Mouse (Mus musculus) left cerebral cortex, adult 11 months (tissue): ENCODE results near the gene Ift52.

Source experiments
- DNase-seq: peaks from one replicate; pipeline ENCODE4 v3.0.0; 2022; ENCODE audit warnings: low spot score

Ift52 gene

DNA sequence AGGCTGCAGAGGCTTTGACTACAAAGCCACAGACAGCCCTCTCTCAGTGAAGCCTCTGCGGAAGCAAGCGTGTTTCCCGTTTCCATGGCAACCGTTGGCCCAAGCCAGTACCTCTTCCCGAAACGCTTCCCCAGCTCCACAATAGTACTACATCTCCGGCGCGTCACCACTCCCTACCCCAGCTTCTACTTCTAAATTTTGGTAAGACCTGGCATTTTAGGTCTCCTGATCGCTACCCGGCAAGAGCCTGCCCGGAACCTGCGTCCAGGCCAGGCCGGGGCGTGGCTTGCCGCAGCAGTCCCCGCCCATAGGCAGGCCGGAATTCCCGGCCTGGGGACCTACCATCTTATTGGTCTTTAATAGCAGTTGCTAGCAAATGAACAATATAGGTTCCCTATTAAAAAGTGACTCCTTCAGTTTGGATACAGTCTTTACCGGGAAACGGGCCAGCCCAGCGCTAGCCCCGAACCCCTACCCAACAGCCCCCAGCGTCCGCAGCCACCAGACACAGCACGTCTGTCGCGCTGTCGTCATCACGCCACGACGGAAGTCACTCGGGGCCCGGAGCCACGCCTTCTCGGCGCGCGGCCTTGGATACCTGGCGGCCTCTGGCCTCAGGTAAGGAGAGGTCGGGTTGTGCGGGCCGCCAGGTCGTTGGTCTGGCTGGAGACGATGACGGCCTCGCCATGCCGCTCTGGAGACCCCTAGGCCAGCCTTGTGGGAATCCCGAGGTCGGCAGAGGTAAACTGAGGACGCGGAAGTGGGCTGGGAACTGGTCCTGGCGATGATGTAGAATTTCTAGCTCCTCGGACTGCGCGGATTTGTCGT lies at the start of gene Ift52:
Gene Ift52 (plus strand): TSS at position 439 of the 828 bp plus-strand sequence.
- peak; percentile 86 for DNase-seq

DNA sequence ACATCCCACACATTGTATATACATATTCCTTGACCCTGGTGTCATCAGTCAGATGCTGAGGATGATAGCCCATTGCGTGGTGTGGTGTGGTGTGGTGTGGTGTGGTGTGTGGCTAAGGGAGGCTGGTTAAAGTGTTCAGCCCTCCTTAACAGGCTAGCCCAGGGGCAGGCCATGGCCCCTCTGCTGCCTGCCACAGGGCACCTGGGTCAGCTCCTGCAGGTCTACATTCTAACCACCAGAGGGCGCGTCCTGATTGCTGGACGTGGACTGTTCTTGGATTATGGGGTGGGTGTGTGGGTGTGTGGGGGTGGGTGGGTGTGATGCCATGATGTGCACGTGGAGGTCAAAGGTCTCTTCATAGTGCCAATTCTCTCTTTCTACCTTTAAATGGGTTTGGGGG lies 48.8 kb upstream of the Ift52 start:
- no peak for DNase-seq

DNA sequence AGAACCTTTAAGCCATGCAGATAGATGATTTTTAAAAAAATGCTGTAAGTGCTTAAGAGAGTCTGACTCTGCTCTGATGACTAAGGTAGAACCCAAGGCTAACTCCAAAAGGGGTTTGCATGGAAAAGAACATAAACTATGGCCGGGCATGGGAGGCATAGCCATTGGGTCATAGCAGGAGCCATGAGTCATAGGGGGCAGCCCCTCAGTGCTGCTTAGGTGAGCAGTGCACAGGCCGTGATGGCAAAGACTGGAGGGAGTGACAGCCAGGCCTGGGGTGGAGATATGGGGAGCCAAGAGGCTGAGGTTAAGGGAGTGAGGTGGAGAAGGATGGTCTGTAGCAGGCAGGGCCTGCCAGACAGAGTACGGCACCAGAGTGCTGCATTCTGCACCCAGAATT lies 48.1 kb upstream of the Ift52 start:
- DNase-seq = no peak

DNA sequence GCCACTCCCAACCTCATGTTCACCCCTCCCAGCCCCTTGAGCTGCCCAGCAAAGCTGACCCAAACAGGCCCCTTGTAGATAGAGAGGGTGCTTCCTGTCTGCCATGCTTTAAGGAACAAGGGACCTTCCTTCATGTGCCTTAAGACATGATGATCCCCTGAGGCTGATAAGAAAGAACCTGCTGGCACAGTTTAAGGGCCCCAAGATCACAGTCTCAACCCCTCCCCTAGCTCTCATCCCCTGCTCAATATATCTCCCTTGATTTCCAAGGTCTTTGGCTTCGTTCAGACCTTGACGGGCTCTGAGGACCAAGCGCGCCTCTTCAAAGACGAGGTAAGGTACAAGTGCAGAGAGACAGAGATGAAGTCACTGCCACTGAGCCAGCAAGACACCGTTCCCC lies 46.3 kb upstream of the Ift52 start:
- DNase-seq = no peak

DNA sequence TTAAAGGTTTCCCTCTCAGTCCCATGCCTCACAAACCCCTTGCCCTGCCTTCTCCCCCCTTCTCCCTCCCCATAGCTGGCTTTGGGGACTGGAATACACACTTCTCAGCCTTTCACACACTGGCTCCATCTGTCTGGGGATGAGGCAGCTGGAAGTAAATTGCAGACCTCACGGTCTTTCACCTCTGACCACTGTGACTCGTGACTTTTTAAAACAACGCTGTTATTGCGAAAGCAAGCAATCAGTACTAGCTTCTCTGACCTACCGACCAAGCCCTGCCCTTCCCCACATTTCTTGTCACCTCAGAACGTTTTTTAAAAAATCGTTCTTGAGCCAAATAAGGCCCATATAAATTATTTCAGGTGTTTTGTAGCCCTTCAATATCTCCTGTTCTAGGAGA lies 44.4 kb upstream of the Ift52 start:
- no peak for DNase-seq

DNA sequence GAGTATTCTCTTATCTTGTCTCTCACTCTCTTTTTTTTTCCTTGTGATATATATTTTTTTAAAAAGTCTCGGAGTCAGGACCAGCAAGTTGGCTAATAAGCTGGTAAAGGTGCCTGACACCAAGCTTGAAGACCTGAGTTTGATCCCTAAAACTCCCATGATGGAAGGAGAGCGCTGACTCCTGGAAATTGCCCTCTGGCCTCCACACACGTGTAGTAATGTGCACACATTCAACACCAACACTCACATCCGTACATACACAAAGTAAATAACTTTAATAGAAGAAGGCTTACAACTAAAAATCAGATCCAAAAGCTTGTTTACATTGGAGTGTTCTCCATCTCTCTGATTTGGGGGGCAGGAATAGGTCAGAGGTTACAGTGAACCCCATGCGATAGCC lies 43.9 kb upstream of the Ift52 start:
- no peak for DNase-seq

DNA sequence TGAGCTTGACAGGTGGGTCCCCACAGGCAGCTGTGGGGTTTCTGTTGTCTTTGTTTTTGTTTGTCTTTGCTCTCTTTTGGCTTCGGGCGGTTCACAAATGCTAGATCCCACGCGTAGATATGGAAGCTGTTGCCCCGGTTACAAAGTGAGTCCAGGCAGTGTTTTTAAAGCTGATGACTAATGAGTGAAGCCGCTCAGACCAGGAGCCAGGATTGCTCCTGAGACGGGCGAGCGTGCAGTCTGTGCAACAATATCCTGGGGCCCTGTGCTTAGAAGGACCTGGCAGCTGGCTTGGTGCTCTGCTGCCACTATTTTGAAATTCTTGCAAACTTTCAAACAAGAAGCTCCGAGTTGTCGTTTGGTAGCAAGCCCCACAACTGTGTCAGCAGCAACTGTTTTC lies 43.5 kb upstream of the Ift52 start:
- DNase-seq = no peak

DNA sequence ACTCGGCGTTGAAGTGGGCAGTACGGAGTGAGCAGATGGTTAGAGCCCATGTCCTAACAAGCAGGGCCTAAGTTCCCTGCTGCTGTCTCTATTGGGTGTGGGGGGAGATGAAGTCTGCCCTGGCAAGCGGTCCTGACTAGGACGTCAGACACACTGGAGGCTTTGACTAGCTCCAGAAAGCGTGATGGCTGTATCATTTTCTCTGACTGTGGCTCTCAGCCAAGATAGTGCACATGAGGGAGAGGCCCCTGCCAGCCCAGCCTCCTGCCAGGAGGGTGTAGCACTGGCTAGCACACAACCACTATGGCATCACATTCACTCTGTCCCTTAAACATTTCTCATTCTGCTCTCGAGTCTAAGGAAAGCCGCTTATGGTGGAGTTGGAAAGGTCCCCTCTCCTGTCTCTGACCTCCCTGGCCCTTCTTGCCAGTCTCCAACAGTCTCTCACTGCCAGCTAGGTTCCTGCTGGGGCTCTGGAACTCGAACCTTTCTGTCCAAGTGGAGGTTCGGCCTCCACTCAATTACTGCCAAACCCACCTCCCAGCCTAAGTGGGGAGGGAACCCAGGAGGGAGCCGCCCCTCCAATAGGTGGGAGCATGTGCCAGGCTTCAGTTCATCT lies 41.9 kb upstream of the Ift52 start:
- no peak for DNase-seq

DNA sequence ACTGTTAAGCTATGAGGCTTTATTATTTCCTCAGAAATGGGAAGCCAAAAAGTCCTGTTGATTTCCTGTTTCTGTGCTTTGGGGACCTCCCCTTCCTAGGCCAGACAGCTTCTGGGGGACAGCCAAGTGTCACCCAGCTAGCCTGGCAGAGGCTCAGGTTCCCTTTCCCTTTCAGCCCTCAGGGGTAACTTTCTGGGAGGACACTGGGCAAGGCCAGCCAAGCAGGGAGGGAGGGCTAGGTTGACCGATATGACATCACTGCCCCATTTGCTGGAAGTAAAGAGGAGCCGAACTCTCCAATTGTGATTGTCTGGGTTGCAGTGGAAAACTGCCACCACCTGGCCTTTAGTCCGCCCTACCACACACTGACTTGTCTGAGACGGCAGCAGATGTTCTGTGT lies 41.2 kb upstream of the Ift52 start:
- no peak for DNase-seq

DNA sequence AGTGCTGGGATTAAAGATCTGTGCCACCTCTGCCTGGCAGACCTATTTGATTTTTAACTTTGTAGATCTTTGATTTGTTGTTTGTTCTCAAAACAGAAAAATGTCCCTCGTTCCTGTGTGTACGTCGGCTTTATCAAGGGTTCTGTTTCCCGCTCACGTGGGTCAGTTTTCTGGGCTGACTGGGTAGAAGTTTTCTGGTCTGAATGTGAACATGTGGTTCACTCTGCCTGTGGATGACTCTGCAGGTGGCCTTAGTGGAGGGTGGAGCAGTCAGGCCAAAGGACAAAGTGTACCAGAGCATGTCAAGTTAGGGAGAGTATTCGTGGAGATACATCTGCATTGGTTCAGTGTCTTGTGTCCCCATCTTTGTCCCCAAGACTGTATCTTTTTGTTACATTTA lies 32.8 kb upstream of the Ift52 start:
- no peak for DNase-seq

DNA sequence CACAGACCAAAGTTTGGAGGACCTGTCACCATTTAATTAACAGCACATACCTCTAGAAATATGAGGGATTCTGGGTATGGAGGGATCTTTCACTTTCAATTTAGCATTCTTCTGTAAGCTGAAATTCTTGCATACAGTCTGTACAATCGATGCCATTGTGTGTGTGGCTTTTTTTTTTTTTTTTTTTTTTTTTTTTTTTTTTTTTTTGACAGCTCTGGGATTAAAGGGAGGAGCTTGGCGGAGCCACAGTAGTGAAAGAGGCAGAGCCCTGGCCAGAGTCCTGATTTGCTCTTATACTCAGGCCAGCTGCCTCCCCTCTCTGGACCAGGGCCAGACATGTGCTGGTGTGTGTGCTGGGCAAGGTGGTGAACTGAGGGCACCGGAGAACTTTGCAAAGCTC lies 31.2 kb upstream of the Ift52 start:
- DNase-seq = no peak

DNA sequence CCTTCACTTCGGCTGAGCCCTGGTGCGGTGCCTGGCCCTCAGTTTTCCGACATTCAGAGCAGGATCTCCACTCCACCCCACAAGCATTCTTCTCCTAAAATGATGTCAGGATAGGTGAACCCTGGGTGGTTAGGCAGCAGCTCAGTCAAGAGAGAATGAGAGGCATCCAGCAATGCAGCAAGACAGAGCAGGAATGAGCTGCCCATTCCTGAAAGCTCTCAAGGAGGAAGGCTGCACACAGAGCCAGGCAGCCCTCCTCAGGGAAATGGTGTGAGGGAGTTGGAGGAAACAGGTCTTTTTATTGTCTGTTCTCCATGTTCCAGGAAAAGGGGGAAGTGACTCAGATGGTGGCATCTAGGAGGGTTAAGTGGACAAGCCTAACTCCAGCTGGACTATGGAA lies 30.4 kb upstream of the Ift52 start:
- no peak for DNase-seq

DNA sequence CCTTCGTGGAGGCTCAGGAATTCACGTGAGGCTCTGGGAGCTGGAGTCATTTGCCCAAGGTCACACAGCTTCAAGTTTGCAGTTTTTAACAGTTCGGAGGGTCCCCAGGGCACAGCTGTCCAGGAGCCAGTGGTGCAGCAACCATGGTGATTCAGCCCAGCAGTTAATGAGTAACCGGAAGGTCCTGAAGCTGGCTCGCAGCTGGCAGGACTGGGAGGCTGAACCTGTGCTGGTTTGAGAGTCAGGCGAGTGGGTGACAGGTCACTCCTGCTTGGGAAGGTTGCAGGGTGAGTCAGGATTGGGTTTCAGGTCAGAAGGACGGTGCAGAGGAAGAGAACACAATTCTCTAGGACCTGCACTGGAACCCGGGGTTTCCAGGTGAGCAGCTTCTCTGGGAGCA lies 29.9 kb upstream of the Ift52 start, which contains the start of gene Sgk2:
Gene Sgk2 (plus strand): TSS at position 113 of the 400 bp plus-strand sequence.
- no peak for DNase-seq

DNA sequence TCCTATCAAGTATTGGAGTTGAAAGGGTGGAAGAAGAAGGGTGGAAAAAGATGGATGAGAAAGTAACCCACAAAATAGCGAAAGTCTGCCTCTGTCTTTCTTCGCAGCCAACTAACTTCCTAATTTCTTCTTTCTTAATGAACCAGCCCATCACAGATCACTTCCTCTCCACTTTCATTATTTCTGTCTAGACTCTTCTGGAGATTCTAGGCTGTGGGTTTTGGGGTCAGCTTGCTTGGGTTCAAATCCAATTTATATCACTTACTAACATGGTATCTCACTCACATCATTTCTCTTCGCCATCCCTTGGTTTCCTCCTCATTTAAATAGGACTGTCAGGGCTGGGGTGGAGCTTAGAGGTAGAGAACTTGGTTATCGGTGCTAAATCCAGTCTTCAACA lies 28.9 kb upstream of the Ift52 start:
- no peak for DNase-seq

DNA sequence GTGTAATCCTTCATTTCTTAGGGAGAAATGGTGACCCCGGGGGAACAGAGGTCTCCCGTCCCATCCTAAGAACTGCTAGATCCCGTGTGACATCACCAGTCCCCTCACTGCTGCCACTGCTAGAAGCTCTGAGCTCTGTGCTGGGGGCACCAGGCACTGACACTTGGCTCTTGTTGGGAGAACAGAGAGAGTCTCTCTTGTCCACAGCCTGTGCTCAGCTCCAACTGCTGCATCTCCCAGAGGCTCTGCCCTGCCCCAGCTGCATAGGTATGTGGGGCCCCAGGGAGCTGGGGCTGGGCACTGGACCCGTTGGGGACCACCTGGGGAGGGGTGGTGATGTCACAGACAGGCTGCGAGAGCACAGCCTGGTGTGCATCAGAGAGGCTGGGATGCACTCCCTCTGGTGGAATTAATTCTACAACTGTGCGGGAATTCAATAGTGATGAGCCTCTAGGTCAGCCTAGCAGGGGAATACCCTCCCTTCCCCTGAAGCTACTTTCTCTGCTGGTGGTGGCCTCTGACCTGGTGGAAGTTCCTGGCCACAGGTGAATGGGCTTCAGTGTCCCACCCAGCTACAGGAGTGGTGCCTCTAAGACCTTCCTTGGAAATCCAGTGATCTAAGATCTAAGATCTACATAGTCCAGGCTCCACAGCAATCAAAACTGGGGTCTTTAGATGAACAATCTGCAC lies 25.6 kb upstream of the Ift52 start:
- DNase-seq = no peak

DNA sequence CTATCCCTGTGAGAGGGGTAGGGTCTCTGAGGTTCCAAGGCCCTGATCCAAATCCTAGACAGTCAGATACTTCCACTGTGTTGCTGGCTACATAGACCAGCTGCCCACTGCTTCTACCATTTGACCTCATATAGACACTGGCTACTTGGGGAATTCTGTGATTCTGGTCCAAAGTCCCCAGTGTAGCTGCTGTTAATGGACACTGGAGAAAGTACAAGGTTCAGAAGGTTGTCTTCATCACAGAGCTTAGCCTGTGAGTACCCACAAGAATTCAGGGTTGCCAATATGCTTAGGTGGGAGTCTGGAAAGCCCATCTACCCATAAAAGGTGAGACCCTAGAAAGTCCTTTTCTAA lies 25.1 kb upstream of the Ift52 start:
- DNase-seq = no peak

DNA sequence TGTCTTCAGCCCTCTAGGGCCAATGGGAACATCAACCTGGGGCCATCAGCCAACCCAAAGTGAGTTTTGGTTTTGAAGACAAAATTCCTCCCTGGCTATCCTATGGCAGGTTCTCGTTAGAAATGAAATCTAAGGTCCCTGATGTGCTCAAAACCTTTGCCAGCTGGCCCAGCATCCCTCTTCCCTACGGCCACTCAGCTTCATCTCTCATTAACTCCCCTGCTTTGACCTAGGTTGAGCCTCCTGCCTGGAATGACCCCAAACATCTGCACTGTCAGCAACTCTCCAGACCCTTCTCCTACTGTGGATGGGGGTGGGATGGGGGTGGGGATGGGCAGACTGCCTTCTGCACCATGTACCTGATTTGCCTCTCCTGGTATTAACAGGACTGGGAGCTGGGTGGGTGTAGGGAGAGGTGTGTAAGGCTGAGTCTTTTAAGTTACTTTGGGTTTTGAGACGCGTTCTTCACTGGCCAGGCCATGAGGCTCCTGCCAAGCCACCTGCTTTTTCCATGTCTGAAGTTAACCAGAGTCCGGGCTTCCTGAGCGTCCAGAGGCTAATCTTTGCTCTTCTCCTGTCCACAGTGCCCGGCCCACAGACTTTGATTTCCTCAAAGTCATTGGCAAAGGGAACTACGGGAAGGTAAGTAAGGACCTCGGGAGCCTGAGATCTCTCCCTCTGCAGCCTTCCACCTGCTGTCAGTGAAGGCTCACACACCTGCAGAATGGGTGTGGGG lies 23.1 kb upstream of the Ift52 start:
- no peak for DNase-seq

DNA sequence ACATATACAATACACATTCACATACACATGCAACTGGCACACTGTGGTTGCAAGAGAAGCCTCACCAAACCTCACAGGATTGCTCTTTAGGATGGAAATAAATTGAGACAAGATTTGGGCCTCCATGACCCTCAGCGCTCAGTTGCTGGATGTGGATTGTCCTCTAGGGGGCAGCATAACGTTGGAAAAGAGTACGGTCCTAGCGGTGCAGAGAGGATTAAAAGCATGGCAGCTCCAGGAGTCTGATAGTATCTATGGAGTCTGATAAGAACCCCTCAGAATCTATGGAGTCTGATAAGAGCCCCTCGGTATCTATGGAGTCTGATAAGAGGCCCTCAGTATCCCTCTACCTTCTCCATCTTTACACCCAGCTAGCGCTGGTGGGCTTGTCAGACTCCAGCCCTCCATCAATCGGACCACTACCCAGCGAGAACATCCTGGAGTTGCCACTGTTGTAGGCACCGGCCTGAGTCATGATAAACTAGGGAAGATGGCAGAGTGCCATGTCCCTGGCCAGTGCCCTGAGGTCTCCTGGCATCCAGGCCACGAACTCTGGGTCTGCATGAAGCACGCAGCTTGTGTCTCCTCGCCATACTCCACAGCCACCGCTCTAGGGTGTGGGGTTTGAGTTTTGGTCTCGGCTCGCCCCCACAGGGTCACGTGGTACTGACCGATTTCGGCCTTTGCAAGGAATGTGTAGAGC lies 18.5 kb upstream of the Ift52 start:
- DNase-seq = peak; percentile 41

DNA sequence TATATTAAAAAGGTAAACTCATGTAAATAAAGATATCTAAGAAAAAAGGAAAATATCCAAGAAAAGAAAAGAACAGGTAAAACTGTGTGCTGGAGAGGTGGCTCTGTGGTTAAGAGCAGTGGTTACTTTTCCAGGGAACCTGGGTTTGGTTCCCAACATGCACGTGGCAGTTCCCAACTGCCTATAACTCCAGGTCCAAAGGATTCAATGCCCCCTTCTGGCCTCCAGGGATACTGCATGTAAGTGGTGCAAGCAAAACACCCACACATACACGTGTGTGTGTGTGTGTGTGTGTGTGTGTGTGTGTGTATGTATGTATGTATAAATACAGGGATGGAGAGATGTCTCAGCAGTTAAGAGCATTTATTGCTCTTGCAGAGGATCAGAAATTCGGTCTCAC lies 17.4 kb upstream of the Ift52 start:
- no peak for DNase-seq

DNA sequence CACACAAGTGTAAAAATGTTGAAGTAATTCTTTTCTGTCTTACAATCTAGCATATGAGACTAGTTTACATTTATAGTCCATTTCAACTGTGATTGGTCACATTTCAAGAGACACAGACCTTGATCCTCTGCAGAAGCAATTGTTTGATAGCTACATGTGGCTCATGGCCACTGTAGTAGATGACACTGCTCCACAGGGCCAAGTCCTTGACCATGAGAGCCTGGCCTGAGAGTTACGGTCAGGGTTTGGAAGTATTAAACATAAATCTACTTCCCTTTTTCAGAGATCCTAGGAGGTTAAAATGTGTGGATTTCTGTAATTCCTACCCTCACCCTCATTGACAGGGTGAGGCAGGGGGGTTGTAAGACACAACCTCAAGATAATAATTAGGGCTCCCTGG lies 16.1 kb upstream of the Ift52 start:
- DNase-seq = no peak

DNA sequence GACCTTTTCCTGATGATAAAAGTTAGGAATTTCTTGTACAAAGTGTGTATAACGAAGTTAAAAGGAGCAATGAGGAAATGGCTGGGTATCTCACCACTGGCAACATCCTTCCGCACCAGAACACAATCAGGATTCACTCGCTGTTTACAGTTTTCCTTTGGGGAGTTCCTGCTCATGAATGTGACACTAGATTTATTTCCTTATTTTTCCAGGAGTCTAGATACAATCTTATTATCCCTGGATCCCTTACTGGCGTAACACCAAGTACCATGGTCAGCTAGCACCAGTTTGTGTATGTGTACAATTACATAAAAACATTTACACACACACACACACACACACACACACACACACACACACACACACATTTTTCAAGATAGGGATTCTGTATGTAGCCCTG lies 9.9 kb upstream of the Ift52 start:
- no peak for DNase-seq

DNA sequence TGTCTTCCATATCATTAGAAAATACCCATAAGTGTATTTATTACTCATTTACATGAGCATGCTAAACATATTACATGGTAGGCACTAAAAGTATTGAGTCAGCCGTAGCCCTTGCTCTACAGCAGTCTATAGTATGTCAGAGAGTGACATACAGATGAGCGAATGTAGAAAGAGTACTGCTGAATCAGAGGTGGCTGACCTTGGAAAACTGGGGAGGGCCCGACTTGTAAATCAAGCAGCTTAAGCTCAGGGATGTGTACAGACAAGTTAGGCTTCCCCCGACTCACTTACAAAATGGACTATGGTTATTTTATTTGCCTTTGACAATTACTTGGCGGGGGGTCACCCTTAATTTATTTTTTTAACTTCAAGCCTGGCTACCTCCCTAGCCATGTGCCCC lies 14.1 kb downstream of the Ift52 start:
- DNase-seq = no peak
